Mouse (Mus musculus) liver, embryonic 11.5 days (tissue): Measurements from ENCODE around the gene E2f1. TPM values are rescaled to one million over a fixed set of nuclear protein-coding genes. Genes with fewer than 3 reads are reported as not detected.
A peak's percentile ranks its signal among the peaks of the same experiment; 100 is the strongest.

Experiments
- ATAC-seq: fragments of 200-750 bp; cut with Nextera tagmentation; replicated peaks from 2 replicates; pipeline ENCODE4 v1.8.0; 2017; ENCODE audit warnings: moderate number of reproducible peaks, mild to moderate bottlenecking, moderate TSS enrichment, moderate library complexity; ENCODE audit not compliant: low FRiP score
- DNase-seq: peaks from one replicate; pipeline ENCODE4 v3.0.0-alpha.2; 2017; ENCODE audit warnings: low spot score
- H3K27ac ChIP-seq: fragments of 300-500 bp; sonication (generic); 2 replicates; pipeline ENCODE4 v1.5.1; 2014; ENCODE audit warnings: mild to moderate bottlenecking, low read depth, low read length, control low read depth
- H3K27me3 ChIP-seq: fragments of 300-500 bp; sonication (generic); replicated peaks from 2 replicates; pipeline ENCODE4 v1.6.1; 2014; ENCODE audit warnings: low read length, mixed read lengths; ENCODE audit not compliant: control insufficient read depth, insufficient read depth
- H3K36me3 ChIP-seq: fragments of 300-500 bp; sonication (generic); 2 replicates; pipeline ENCODE4 v1.6.1; 2014; ENCODE audit warnings: mild to moderate bottlenecking, low read length, moderate library complexity, mixed read lengths; ENCODE audit not compliant: control insufficient read depth, insufficient read depth
- H3K4me1 ChIP-seq: fragments of 300-500 bp; sonication (generic); replicated peaks from 2 replicates; pipeline ENCODE4 v1.6.1; 2014; ENCODE audit warnings: low read length, mixed read lengths; ENCODE audit not compliant: control insufficient read depth, insufficient read depth
- H3K4me2 ChIP-seq: fragments of 300-500 bp; sonication (generic); 2 replicates; pipeline ENCODE4 v1.6.1; 2014; ENCODE audit warnings: mild to moderate bottlenecking, control low read depth, moderate library complexity
- H3K4me3 ChIP-seq: fragments of 300-500 bp; sonication (generic); 2 replicates; pipeline ENCODE4 v1.5.1; 2014; ENCODE audit warnings: low read depth, low read length, control low read depth
- H3K9ac ChIP-seq: fragments of 300-500 bp; sonication (generic); 2 replicates; pipeline ENCODE4 v1.6.1; 2014; ENCODE audit warnings: low read depth, low read length, control low read depth
- H3K9me3 ChIP-seq: fragments of 300-500 bp; sonication (generic); 2 replicates; pipeline ENCODE4 v1.6.1; 2016; ENCODE audit warnings: low read length, inconsistent platforms, mixed read lengths; ENCODE audit not compliant: control insufficient read depth
- WGBS: fragments of 180-500 bp; shearing (Covaris S2); extraction: QIAGEN DNeasy Blood & Tissue Kit; methylation state at CpG from one replicate; pipeline ENCODE4 v1.1.7; 2014; 5-methylcytosine and 5-hydroxymethylcytosine counted together
- polyA plus RNA-seq: library from polyadenylated mRNA; unstranded; fragments of >200 nt; fragmentation: Nextera tagmentation; extraction: Ambion mirVana; gene quantifications from 2 replicates; pipeline ENCODE4 v1.2.1, GENCODE M21; 2014

E2f1 gene
- polyA plus RNA-seq, 1 experiment from 2014 or later, result 14.0 TPM

- no peak overlapping the region for H3K4me3 ChIP-seq
- H3K9ac ChIP-seq, result no peak overlapping the region
- DNase-seq, result no peak
- H3K9me3 ChIP-seq, result no peaks in the 10 kb centered on the region
- ATAC-seq, result no peak
- peaks cover 20% of the 10 kb centered on the region; the same call in 1 of the 2 replicates for H3K36me3 ChIP-seq
- 85% methylated on average over 3 of the region's 3 CpGs for WGBS
- peaks cover 29% of the 10 kb centered on the region for H3K4me1 ChIP-seq
- no peaks in the 10 kb centered on the region for H3K27me3 ChIP-seq
- no peak overlapping the region for H3K4me2 ChIP-seq
- no peak overlapping the region for H3K27ac ChIP-seq
Measured at GRCm38 (mm10) chr2:154565562-154565961, 4.1 kb downstream of the E2f1 start.

- Histone ChIP-seq H3K9me3 (no peaks in the 10 kb centered on the region), H3K36me3 (peaks cover 20% of the 10 kb centered on the region; the same call in 1 of the 2 replicates), H3K4me1 (peaks cover 29% of the 10 kb centered on the region), H3K27ac (no peak overlapping the region), H3K9ac (no peak overlapping the region), H3K27me3 (no peaks in the 10 kb centered on the region), H3K4me2 (no peak overlapping the region), H3K4me3 (no peak overlapping the region)
- ATAC-seq (no peak), DNase-seq (no peak)
- WGBS, result 91% methylated on average over 22 of the region's 22 CpGs
Measured at GRCm38 (mm10) chr2:154563612-154564170, 6.0 kb downstream of the E2f1 start.

- Histone ChIP-seq H3K36me3 (peaks cover 13% of the 10 kb centered on the region; the same call in 1 of the 2 replicates), H3K27me3 (0 out of 2 replicates have a peak, but pooled peaks cover 2% of the 10 kb centered on the region), H3K4me1 (peaks cover 17% of the 10 kb centered on the region), H3K4me3 (peak within 1 kb of the TSS; percentile 43), H3K9ac (peak within 1 kb of the TSS; percentile 54), H3K4me2 (peak within 1 kb of the TSS; percentile 91), H3K9me3 (no peaks in the 10 kb centered on the region), H3K27ac (peak within 1 kb of the TSS; percentile 25; the same call in 1 of the 2 replicates)
- 3% methylated on average over 34 of the region's 34 CpGs for WGBS
- DNase-seq (peak; percentile 56), ATAC-seq (peak; percentile 77)
Measured at GRCm38 (mm10) chr2:154558264-154559039, 11.2 kb downstream of the E2f1 start, which contains the start of gene Necab3. Gene Necab3, minus strand, starts transcription at chr2:154558890.

- Histone ChIP-seq H3K9me3 (no peaks in the 10 kb centered on the region), H3K9ac (no peak overlapping the region), H3K36me3 (peaks cover 5% of the 10 kb centered on the region; the same call in 1 of the 2 replicates), H3K27ac (no peak overlapping the region), H3K4me3 (no peak overlapping the region), H3K4me2 (no peak overlapping the region), H3K4me1 (peaks cover 24% of the 10 kb centered on the region), H3K27me3 (peaks cover 6% of the 10 kb centered on the region)
- 52% methylated on average over 5 of the region's 5 CpGs for WGBS
- DNase-seq (no peak), ATAC-seq (no peak)
Measured at GRCm38 (mm10) chr2:154557184-154557832, 12.4 kb downstream of the E2f1 start.

GRCm38 (mm10) chr2:154555235-154555634, 14.5 kb downstream of the E2f1 start:
- Histone ChIP-seq H3K9ac (no peak overlapping the region), H3K4me3 (no peak overlapping the region), H3K4me2 (no peak overlapping the region), H3K9me3 (no peaks in the 10 kb centered on the region), H3K36me3 (no peaks in the 10 kb centered on the region), H3K27ac (no peak overlapping the region), H3K27me3 (peaks cover 25% of the 10 kb centered on the region), H3K4me1 (peaks cover 30% of the 10 kb centered on the region)
- ATAC-seq (no peak), DNase-seq (no peak)
- 96% methylated on average over 6 of the region's 6 CpGs for WGBS

- H3K4me1 ChIP-seq, result peaks cover 27% of the 10 kb centered on the region
- no peak overlapping the region for H3K27ac ChIP-seq
- peak; percentile 40 for ATAC-seq
- peaks cover 35% of the 10 kb centered on the region for H3K27me3 ChIP-seq
- H3K4me3 ChIP-seq, result peak overlapping the region; percentile 25
- peak; percentile 56 for DNase-seq
- H3K9ac ChIP-seq, result peak overlapping the region; percentile 21; the same call in 1 of the 2 replicates
- no peaks in the 10 kb centered on the region for H3K36me3 ChIP-seq
- no peaks in the 10 kb centered on the region for H3K9me3 ChIP-seq
- peak overlapping the region; percentile 55 for H3K4me2 ChIP-seq
- WGBS, result 20% methylated on average over 27 of the region's 27 CpGs
Measured at GRCm38 (mm10) chr2:154552424-154552907, 17.2 kb downstream of the E2f1 start.

- H3K27ac ChIP-seq, result no peak overlapping the region
- WGBS, result 27% methylated on average over 21 of the region's 21 CpGs
Measured at GRCm38 (mm10) chr2:154551927-154552326, 17.8 kb downstream of the E2f1 start.

GRCm38 (mm10) chr2:154551476-154551875, 18.2 kb downstream of the E2f1 start, which contains the start of gene Actl10:
Gene Actl10, plus strand, starts transcription at chr2:154551776.
- Histone ChIP-seq H3K27ac (no peak within 1 kb of the TSS), H3K4me1 (peaks cover 23% of the 10 kb centered on the region), H3K4me3 (peak within 1 kb of the TSS; percentile 25), H3K9ac (peak within 1 kb of the TSS; percentile 21; the same call in 1 of the 2 replicates), H3K9me3 (no peaks in the 10 kb centered on the region), H3K36me3 (no peaks in the 10 kb centered on the region), H3K4me2 (peak within 1 kb of the TSS; percentile 55), H3K27me3 (peaks cover 35% of the 10 kb centered on the region)
- ATAC-seq, result no peak
- DNase-seq, result no peak
- 72% methylated on average over 4 of the region's 4 CpGs for WGBS

More at GRCm38 (mm10) chr2:154551927-154552326, 17.8 kb downstream of the E2f1 start:
- Histone ChIP-seq H3K4me1 (peaks cover 23% of the 10 kb centered on the region), H3K9me3 (no peaks in the 10 kb centered on the region), H3K36me3 (no peaks in the 10 kb centered on the region), H3K27me3 (peaks cover 35% of the 10 kb centered on the region), H3K4me3 (peak overlapping the region; percentile 25), H3K4me2 (peak overlapping the region; percentile 55), H3K9ac (peak overlapping the region; percentile 21; the same call in 1 of the 2 replicates)
- DNase-seq (no peak), ATAC-seq (peak; percentile 32; the same call in 1 of the 2 replicates)
